Mouse (Mus musculus) MEL (cell line): ENCODE results near the gene Arpp21. TPM values are rescaled to one million over a fixed set of nuclear protein-coding genes. Genes with fewer than 3 reads are reported as not detected.

Experiments used
- DNase-seq: peaks from one replicate; pipeline ENCODE4 v3.0.0; 2011; ENCODE audit warnings: low read depth, low spot score
- H3K27ac ChIP-seq: 2 replicates; pipeline ENCODE4 v1.5.1; 2012; ENCODE audit warnings: low read depth, mild to moderate bottlenecking, control low read depth, low read length, moderate library complexity; ENCODE audit not compliant: control insufficient read depth
- H3K27me3 ChIP-seq, 2 experiments: fragments of 150-350 bp in 1 of 2; sonication (generic) in 1 of 2; 2 replicates each; pipeline ENCODE4 v1.6.1; 2012; ENCODE audit warnings: low read length in 2 of 2, mild to moderate bottlenecking in 2 of 2, improper control_type of control experiment in 1 of 2, moderate library complexity in 1 of 2; ENCODE audit not compliant: insufficient read depth in 2 of 2, control insufficient read depth in 1 of 2
- H3K36me3 ChIP-seq, 2 experiments: 2 replicates each; pipeline ENCODE4 v1.6.1; 2012 to 2014; ENCODE audit warnings: low read length in 2 of 2, improper control_type of control experiment in 1 of 2, inconsistent platforms in 1 of 2, mild to moderate bottlenecking in 1 of 2; ENCODE audit not compliant: insufficient read depth in 2 of 2, control insufficient read depth in 1 of 2
- H3K4me1 ChIP-seq, 2 experiments: fragments of 150-350 bp in 1 of 2; sonication (generic) in 1 of 2; 2 replicates each; pipeline ENCODE4 v1.6.1; 2012; ENCODE audit warnings: low read length in 2 of 2, improper control_type of control experiment in 1 of 2, mild to moderate bottlenecking in 1 of 2; ENCODE audit not compliant: insufficient read depth in 2 of 2, control insufficient read depth in 1 of 2
- H3K4me3 ChIP-seq, 2 experiments: fragments of 150-350 bp in 1 of 2; sonication (generic) in 1 of 2; 2 replicates each; pipeline ENCODE4 v1.5.1; 2012; ENCODE audit warnings: low read depth in 2 of 2, low read length in 2 of 2, mild to moderate bottlenecking in 2 of 2, moderate library complexity in 2 of 2, control low read depth in 1 of 2, improper control_type of control experiment in 1 of 2; ENCODE audit not compliant: control insufficient read depth in 1 of 2, insufficient read depth in 1 of 2
- H3K79me2 ChIP-seq: 2 replicates; pipeline ENCODE4 v1.6.1; 2012; ENCODE audit warnings: mild to moderate bottlenecking, low read length, moderate library complexity; ENCODE audit not compliant: control insufficient read depth, poor library complexity, insufficient read depth
- H3K9ac ChIP-seq: 2 replicates; pipeline ENCODE4 v1.6.1; 2012; ENCODE audit warnings: low read depth, mild to moderate bottlenecking, control low read depth, low read length, moderate library complexity; ENCODE audit not compliant: control insufficient read depth, poor library complexity, severe bottlenecking
- H3K9me3 ChIP-seq: fragments of 150-350 bp; sonication (generic); replicated peaks from 2 replicates; pipeline ENCODE4 v1.6.1; 2012; ENCODE audit warnings: mild to moderate bottlenecking, low read length, improper control_type of control experiment, moderate library complexity; ENCODE audit not compliant: insufficient read depth
- CHD1 ChIP-seq: IDR thresholded peaks from 2 replicates; pipeline ENCODE4 v1.6.1; 2012; ENCODE audit warnings: low read depth, mild to moderate bottlenecking, inconsistent platforms, low read length, improper control_type of control experiment
- CHD2 ChIP-seq: IDR thresholded peaks from 2 replicates; pipeline ENCODE4 v1.6.1; 2011; ENCODE audit warnings: low read length, improper control_type of control experiment
- CTCF ChIP-seq, 3 experiments: IDR thresholded peaks in 2 of 3; conservative IDR thresholded peaks in 1 of 3; 2 replicates each; pipeline ENCODE4 v1.5.1; 2011 to 2012; ENCODE audit warnings: low read length in 3 of 3, low read depth in 2 of 3, mild to moderate bottlenecking in 2 of 3, improper control_type of control experiment in 1 of 3, inconsistent platforms in 1 of 3, mixed read lengths in 1 of 3, moderate library complexity in 1 of 3; ENCODE audit not compliant: control insufficient read depth in 1 of 3, insufficient read depth in 1 of 3, poor library complexity in 1 of 3, severe bottlenecking in 1 of 3
- ETS1 ChIP-seq: IDR thresholded peaks from 2 replicates; pipeline ENCODE4 v1.6.1; 2012; ENCODE audit warnings: low read depth, mild to moderate bottlenecking, inconsistent platforms, low read length, improper control_type of control experiment, moderate library complexity
- JUND ChIP-seq: IDR thresholded peaks from 2 replicates; pipeline ENCODE4 v1.6.1; 2011; ENCODE audit warnings: low read depth, mild to moderate bottlenecking, improper control_type of control experiment, low read length
- KAT2A ChIP-seq: conservative IDR thresholded peaks from 2 replicates; pipeline ENCODE4 v1.6.1; 2012; ENCODE audit warnings: low read depth, low read length, improper control_type of control experiment, inconsistent platforms
- MYB ChIP-seq: IDR thresholded peaks from 2 replicates; pipeline ENCODE4 v1.6.1; 2011; ENCODE audit warnings: mild to moderate bottlenecking, low read depth, low read length, improper control_type of control experiment
- POLR2A ChIP-seq, 2 experiments: IDR thresholded peaks; 2 replicates each; pipeline ENCODE4 v1.6.1; 2011 to 2012; ENCODE audit warnings: low read length in 2 of 2, mild to moderate bottlenecking in 2 of 2, control low read depth in 1 of 2, improper control_type of control experiment in 1 of 2, low read depth in 1 of 2, moderate library complexity in 1 of 2; ENCODE audit not compliant: control insufficient read depth in 1 of 2, insufficient read depth in 1 of 2, poor library complexity in 1 of 2
- POLR2AphosphoS2 ChIP-seq: IDR thresholded peaks from 2 replicates; pipeline ENCODE4 v1.6.1; 2011; ENCODE audit warnings: low read length, improper control_type of control experiment
- RCOR1 ChIP-seq: IDR thresholded peaks from 2 replicates; pipeline ENCODE4 v1.6.1; 2012; ENCODE audit warnings: low read depth, mild to moderate bottlenecking, inconsistent platforms, low read length, improper control_type of control experiment
- TAL1 ChIP-seq: IDR thresholded peaks from 2 replicates; pipeline ENCODE4 v1.6.1; 2012; ENCODE audit warnings: mild to moderate bottlenecking, inconsistent platforms, low read length, moderate library complexity, mixed read lengths
- UBTF ChIP-seq: IDR thresholded peaks from 2 replicates; pipeline ENCODE4 v1.6.1; 2012; ENCODE audit warnings: low read depth, mild to moderate bottlenecking, inconsistent platforms, low read length, improper control_type of control experiment, moderate library complexity, borderline replicate concordance; ENCODE audit not compliant: insufficient read depth
- USF1 ChIP-seq: IDR thresholded peaks from 2 replicates; pipeline ENCODE4 v1.6.1; 2014; ENCODE audit warnings: low read depth, mild to moderate bottlenecking, inconsistent platforms, low read length, improper control_type of control experiment, moderate library complexity
- USF2 ChIP-seq, 2 experiments: IDR thresholded peaks; 2 replicates each; pipeline ENCODE4 v1.6.1; 2011 to 2012; ENCODE audit warnings: improper control_type of control experiment in 2 of 2, low read length in 2 of 2, borderline replicate concordance in 1 of 2, inconsistent platforms in 1 of 2, low read depth in 1 of 2, mild to moderate bottlenecking in 1 of 2; ENCODE audit not compliant: insufficient read depth in 1 of 2
- ZC3H11A ChIP-seq: IDR thresholded peaks from 2 replicates; pipeline ENCODE4 v1.6.1; 2012; ENCODE audit warnings: low read depth, mild to moderate bottlenecking, inconsistent platforms, low read length, improper control_type of control experiment
- ZKSCAN1 ChIP-seq: IDR thresholded peaks from 2 replicates; pipeline ENCODE4 v1.6.1; 2012; ENCODE audit warnings: low read depth, mild to moderate bottlenecking, inconsistent platforms, low read length, improper control_type of control experiment, moderate library complexity
- ZMIZ1 ChIP-seq: IDR thresholded peaks from 2 replicates; pipeline ENCODE4 v1.6.1; 2012; ENCODE audit warnings: low read depth, mild to moderate bottlenecking, inconsistent platforms, low read length, improper control_type of control experiment, moderate library complexity
- ZNF384 ChIP-seq: IDR thresholded peaks from 2 replicates; pipeline ENCODE4 v1.6.1; 2012; ENCODE audit warnings: low read depth, mild to moderate bottlenecking, inconsistent platforms, low read length, improper control_type of control experiment
- polyA plus RNA-seq, 2 experiments: library from polyadenylated mRNA; stranded (reverse) in 1 of 2; unstranded in 1 of 2; fragments of >175 nt in 1 of 2; fragments of >200 nt in 1 of 2; gene quantifications; 2 replicates each; pipeline versions ENCODE4 v1.2.1 to v1.2.4; 2012; ENCODE audit warnings: low replicate concordance in 2 of 2, low read depth in 1 of 2; ENCODE audit not compliant: insufficient read length in 2 of 2, insufficient read depth in 1 of 2, missing spikeins in 1 of 2
- total RNA-seq: library from RNA; depleted of rRNA; stranded (reverse); fragments of 300-350 nt; gene quantifications from 2 replicates; pipeline ENCODE4 v1.2.3, GENCODE M21; 2012

Gene Arpp21
- total and polyA plus RNA-seq, 3 experiments: 0.10 to 0.12 TPM; not detected in 1

- Histone ChIP-seq H3K79me2 (no peaks in the 10 kb centered on the region), H3K9ac (no peak overlapping the region), H3K27me3 (no peaks in the 10 kb centered on the region), H3K27ac (no peak overlapping the region), H3K36me3 (no peaks in the 10 kb centered on the region), H3K9me3 (no peaks in the 10 kb centered on the region), H3K4me1 (no peaks in the 10 kb centered on the region), H3K4me3 (no peak overlapping the region)
- TF ChIP-seq ETS1: no peak
- no peak for TF ChIP-seq CTCF (IDR thresholded peaks at IDR 0.05 in 2 of 3, conservative IDR thresholded peaks at IDR 0.05 in 1 of 3; ENCODE audit: control insufficient read depth in 1 of 3, insufficient read depth in 1 of 3, low read depth in 2 of 3, low read length in 3 of 3, poor library complexity in 1 of 3, severe bottlenecking in 1 of 3)
- peak; percentile 70 for TF ChIP-seq ZNF384
- no peak for DNase-seq
These were observed 4.9 kb downstream of the Arpp21 start for GRCm38 (mm10) chr9:112230716-112231361.

- peaks cover 0 to 6% of the 10 kb centered on the region in 2 experiments; a peak in 2 of 4 replicates for H3K4me1 ChIP-seq
- H3K9ac ChIP-seq: no peak overlapping the region
- H3K27me3 ChIP-seq: no peaks in the 10 kb centered on the region
- H3K79me2 ChIP-seq: no peaks in the 10 kb centered on the region
- peaks cover 0 to 8% of the 10 kb centered on the region in 2 experiments; a peak in 2 of 4 replicates for H3K36me3 ChIP-seq
- DNase-seq: no peak
- no peak overlapping the region for H3K27ac ChIP-seq
- no peaks in the 10 kb centered on the region for H3K9me3 ChIP-seq
- TF ChIP-seq ETS1 (no peak), TAL1 (no peak), ZC3H11A (no peak), POLR2AphosphoS2 (no peak), JUND (no peak), RCOR1 (no peak), ZKSCAN1 (no peak), USF2 (IDR thresholded peaks at IDR 0.05; ENCODE audit: borderline replicate concordance in 1 of 2, insufficient read depth in 1 of 2, low read depth in 1 of 2, low read length in 2 of 2) (no peak), USF1 (no peak), POLR2A (IDR thresholded peaks at IDR 0.05; ENCODE audit: control insufficient read depth in 1 of 2, insufficient read depth in 1 of 2, low read depth in 1 of 2, low read length in 2 of 2, poor library complexity in 1 of 2) (no peak), ZMIZ1 (no peak), KAT2A (no peak), CHD2 (no peak), MYB (no peak), CHD1 (no peak), UBTF (no peak), ZNF384 (no peak)
- no peak overlapping the region for H3K4me3 ChIP-seq
These were observed 7.3 kb downstream of the Arpp21 start for GRCm38 (mm10) chr9:112228470-112228869.
